Mouse (Mus musculus): ENCODE data around the gene Zfp507. TPM values are rescaled to one million over a fixed set of nuclear protein-coding genes. Genes with fewer than 3 reads are reported as not detected.

The Zfp507 gene
- total RNA-seq (2022): 10 to 100 TPM; 30.6 to 36.9 (median 35.7) TPM

GRCm38 (mm10) chr7:35802906-35803595 lies at the start of gene Zfp507:
Zfp507 (minus strand) TSS chr7:35803003.
- DNase-seq (ENCODE audit: low spot score in 2 of 2): peak; percentile 80 to 85

- DNase-seq (ENCODE audit: low spot score in 2 of 2): peak in 1 of 2 experiments; percentile 8
These were observed 47.6 kb upstream of the Zfp507 start for GRCm38 (mm10) chr7:35850426-35850825.

- DNase-seq (ENCODE audit: low spot score in 2 of 2): no peak
These were observed 45.7 kb upstream of the Zfp507 start for GRCm38 (mm10) chr7:35848526-35848925.

GRCm38 (mm10) chr7:35840504-35840903 lies 37.7 kb upstream of the Zfp507 start:
- DNase-seq (ENCODE audit: low spot score in 2 of 2): no peak

GRCm38 (mm10) chr7:35836851-35837250 lies 34.0 kb upstream of the Zfp507 start:
- DNase-seq (ENCODE audit: low spot score in 2 of 2): peak; percentile 4 to 11

- DNase-seq (ENCODE audit: low spot score in 2 of 2): no peak
These were observed 33.6 kb upstream of the Zfp507 start for GRCm38 (mm10) chr7:35836415-35836814.

GRCm38 (mm10) chr7:35830119-35830518 lies 27.3 kb upstream of the Zfp507 start:
- no peak for DNase-seq (ENCODE audit: low spot score in 2 of 2)

- DNase-seq (ENCODE audit: low spot score in 2 of 2): peak in 1 of 2 experiments; percentile 13
These were observed 21.1 kb upstream of the Zfp507 start for GRCm38 (mm10) chr7:35823906-35824305.

- no peak for DNase-seq (ENCODE audit: low spot score in 2 of 2)
These were observed 19.5 kb upstream of the Zfp507 start for GRCm38 (mm10) chr7:35822320-35822719.

GRCm38 (mm10) chr7:35821357-35821756 lies 18.6 kb upstream of the Zfp507 start:
- DNase-seq (ENCODE audit: low spot score in 2 of 2): no peak

- no peak for DNase-seq (ENCODE audit: low spot score in 2 of 2)
These were observed 16.7 kb upstream of the Zfp507 start for GRCm38 (mm10) chr7:35819486-35819885.

GRCm38 (mm10) chr7:35814759-35815551 lies 12.2 kb upstream of the Zfp507 start:
- DNase-seq (ENCODE audit: low spot score in 2 of 2): no peak

- DNase-seq (ENCODE audit: low spot score in 2 of 2): peak in 1 of 2 experiments; percentile 54
These were observed 10.5 kb upstream of the Zfp507 start for GRCm38 (mm10) chr7:35813306-35813705.

- no peak for DNase-seq (ENCODE audit: low spot score in 2 of 2)
These were observed 7.9 kb upstream of the Zfp507 start for GRCm38 (mm10) chr7:35810736-35811135.

- DNase-seq (ENCODE audit: low spot score in 2 of 2): no peak
These were observed 1.4 kb upstream of the Zfp507 start for GRCm38 (mm10) chr7:35804206-35804605.

GRCm38 (mm10) chr7:35802201-35802905 lies 450 bp downstream of the Zfp507 start:
- DNase-seq (ENCODE audit: low spot score in 2 of 2): no peak

GRCm38 (mm10) chr7:35796123-35796522 lies 6.7 kb downstream of the Zfp507 start:
- DNase-seq (ENCODE audit: low spot score in 2 of 2): no peak

GRCm38 (mm10) chr7:35794145-35794664 lies 8.6 kb downstream of the Zfp507 start:
- DNase-seq (ENCODE audit: low spot score in 2 of 2): no peak

GRCm38 (mm10) chr7:35792150-35792848 lies 10.5 kb downstream of the Zfp507 start:
- DNase-seq (ENCODE audit: low spot score in 2 of 2): peak in 1 of 2 experiments; percentile 47

- no peak for DNase-seq (ENCODE audit: low spot score in 2 of 2)
These were observed 11.9 kb downstream of the Zfp507 start for GRCm38 (mm10) chr7:35790926-35791325.

GRCm38 (mm10) chr7:35790201-35790600 lies 12.6 kb downstream of the Zfp507 start:
- DNase-seq (ENCODE audit: low spot score in 2 of 2): no peak

Measured in left cerebral cortex, adult 8-10 months (tissue).